Mouse (Mus musculus): ENCODE data around the gene Gfm2.

The Gfm2 gene

GRCm38 (mm10) chr13:97230101-97230500 lies 92.4 kb downstream of the Gfm2 start:
- DNase-seq (ENCODE audit: low spot score): no peak

Measured in embryo, embryonic 10 days (tissue).